Mouse (Mus musculus): ENCODE measurements around the gene Timmdc1.

Gene Timmdc1

GRCm38 (mm10) chr16:38522129-38523084 lies at the start of gene Timmdc1:
Gene Timmdc1, minus strand, starts transcription at chr16:38522663.
- peak; percentile 88 for DNase-seq (ENCODE audit: low read depth, low spot score)

DNA sequence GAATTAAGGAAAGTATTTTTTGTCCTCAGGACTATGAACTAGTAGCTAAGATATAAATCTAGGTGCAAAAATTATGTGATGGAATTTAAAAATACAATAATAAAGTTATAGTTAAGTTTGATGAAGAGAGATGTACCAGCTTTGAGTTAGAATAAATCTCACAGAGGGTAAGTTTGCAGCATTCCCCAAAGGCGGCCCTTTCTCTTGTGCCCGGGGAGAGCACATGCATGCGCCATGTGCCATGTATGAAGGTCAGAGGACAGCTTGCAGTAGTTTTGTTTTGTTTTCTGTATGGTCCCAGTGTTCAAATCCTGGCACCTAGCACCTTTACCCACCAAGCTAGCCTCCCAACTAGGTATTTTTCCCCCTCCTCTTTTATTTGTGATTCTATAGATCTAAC lies 49.0 kb upstream of the Timmdc1 start:
- no peak for DNase-seq (ENCODE audit: low read depth, low spot score)

- DNase-seq (ENCODE audit: low read depth, low spot score): no peak
Observed at GRCm38 (mm10) chr16:38568192-38568591, 45.7 kb upstream of the Timmdc1 start.

DNA sequence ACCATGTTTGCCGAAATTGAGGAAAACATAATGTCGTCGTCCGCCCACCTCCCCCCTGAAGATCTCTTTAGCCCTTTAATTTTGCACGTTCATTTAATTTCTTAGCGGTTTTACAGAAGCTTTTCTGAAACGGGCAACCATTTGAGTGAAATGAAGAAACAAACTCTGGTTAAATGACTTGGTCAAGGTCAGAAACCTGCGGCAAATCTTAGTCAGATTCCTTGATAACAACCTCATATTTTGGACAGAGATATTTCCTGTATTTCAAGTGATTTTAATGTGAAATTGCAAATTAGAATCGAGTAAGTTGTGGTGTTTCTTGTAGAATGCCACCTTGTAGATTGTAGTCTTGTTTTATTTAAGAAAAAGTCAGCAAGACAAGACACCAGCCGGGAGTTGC lies 41.1 kb upstream of the Timmdc1 start:
- no peak for DNase-seq (ENCODE audit: low read depth, low spot score)

DNA sequence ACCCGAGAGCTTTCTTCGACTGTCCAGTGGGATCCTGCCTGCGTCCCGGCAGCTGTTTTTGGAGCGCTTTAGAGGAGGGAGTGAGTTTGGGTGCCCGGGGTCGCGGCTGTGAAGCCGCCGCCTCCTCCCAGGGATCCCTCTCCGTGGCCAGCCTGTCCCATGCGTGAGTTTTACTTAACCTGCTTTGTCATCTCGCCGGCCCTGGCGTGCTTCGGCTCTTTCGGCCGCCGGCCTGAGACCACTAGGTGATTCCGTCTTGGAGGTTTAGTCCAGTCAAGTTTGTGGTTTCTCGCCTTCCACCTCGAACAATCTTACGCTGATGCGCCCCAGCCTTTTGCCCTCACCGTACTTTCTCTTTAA lies 40.5 kb upstream of the Timmdc1 start:
- DNase-seq (ENCODE audit: low read depth, low spot score): no peak

GRCm38 (mm10) chr16:38562131-38562967 lies 39.9 kb upstream of the Timmdc1 start:
- DNase-seq (ENCODE audit: low read depth, low spot score): peak; percentile 90

DNA sequence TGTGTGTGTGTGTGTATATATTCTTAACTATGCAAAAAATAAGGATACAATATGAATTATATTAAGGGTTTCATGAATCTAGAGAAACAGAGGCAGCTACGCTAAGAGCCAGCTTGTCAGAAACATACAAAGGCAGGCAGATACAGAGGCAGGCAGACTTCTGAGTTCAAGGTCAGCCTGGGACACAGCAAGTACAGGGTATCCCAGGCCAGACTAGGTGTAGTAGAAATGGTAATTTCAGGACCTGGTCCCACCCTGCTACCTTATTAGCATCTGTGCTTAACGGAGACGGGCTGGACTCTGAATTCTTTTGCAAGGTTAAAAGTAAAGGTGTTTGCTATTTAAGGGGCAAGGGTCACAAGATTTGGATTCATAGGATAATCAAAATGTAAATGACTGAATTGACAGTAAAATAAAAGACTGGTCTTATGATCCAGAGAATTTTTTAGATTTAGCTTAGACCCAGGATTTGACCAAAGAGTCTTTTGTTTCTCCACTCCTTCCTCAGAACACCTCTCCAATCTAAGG lies 35.8 kb upstream of the Timmdc1 start, which contains the start of gene Tmem39a:
Tmem39a (plus strand) TSS at position 478 of the 528 bp plus-strand sequence.
- peak; percentile 46 for DNase-seq (ENCODE audit: low read depth, low spot score)

GRCm38 (mm10) chr16:38555988-38556387 lies 33.5 kb upstream of the Timmdc1 start:
- no peak for DNase-seq (ENCODE audit: low read depth, low spot score)

DNA sequence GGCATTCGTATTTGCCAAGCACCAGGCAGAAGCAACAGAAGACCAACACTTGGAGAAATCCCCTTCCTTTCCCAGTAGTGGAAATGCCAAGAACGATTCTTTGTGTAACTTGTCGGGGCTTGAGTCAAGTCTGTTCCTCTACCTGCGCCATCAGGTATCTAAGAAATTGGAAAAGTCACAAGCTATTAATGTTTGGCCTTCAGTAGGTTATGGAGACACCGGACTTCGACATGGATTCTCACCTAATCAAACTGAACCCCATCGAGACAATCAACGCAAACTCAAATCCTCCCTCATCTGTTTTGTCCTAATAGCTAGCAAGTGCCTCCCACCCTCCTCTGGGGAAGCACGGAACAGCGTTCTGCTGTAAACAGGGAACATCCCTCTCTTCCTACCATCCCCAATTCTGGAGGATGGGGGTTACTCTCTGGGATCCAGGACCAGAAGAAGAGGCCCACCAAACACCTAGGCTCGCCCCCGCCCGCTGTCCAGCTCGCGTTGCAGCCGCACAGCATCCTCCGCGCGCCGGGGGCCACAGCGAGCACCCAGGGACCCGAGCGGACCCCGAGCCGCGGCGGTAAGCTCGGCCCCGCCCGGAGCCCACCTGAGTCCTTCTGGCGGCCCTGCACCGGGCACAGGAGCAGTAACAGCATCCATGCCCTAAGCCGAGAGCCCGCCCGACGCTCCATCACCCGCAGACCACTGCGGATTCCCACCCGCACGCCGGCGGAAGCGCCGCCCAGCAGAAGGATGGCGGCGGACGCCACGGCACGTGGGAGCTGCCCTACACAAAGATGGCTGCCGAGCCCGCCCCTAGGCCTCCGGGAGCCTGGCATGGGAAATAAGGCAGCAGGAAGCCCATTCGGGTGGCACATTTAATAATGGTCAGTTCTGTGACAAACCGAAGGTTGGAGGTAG lies 27.3 kb upstream of the Timmdc1 start, which contains the start of gene Poglut1:
Poglut1 (minus strand) TSS at position 780 of the 918 bp plus-strand sequence.
- DNase-seq (ENCODE audit: low read depth, low spot score): no peak

DNA sequence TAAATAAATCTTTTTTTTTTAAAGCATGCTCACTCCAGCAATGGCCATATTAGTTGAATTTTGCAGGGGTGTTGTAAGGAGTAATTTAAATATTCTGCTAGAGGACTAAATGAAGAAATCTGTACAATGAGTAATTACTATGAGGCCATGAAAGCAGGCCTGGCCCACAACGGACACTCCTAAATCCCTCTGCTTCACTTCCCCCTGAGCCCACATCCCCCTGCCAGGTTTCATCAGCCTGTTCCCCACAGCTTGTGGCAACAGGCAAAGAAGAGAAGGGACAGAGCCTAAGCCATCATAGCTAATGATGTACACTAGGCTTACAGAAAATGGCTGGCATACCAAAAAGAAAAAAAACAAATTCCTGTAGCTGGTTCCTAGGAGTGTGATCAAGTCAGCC lies 25.5 kb upstream of the Timmdc1 start:
- DNase-seq (ENCODE audit: low read depth, low spot score): no peak

- no peak for DNase-seq (ENCODE audit: low read depth, low spot score)
Observed at GRCm38 (mm10) chr16:38538716-38539380, 16.4 kb upstream of the Timmdc1 start.

GRCm38 (mm10) chr16:38536544-38537146 lies 14.2 kb upstream of the Timmdc1 start:
- peak; percentile 63 for DNase-seq (ENCODE audit: low read depth, low spot score)

DNA sequence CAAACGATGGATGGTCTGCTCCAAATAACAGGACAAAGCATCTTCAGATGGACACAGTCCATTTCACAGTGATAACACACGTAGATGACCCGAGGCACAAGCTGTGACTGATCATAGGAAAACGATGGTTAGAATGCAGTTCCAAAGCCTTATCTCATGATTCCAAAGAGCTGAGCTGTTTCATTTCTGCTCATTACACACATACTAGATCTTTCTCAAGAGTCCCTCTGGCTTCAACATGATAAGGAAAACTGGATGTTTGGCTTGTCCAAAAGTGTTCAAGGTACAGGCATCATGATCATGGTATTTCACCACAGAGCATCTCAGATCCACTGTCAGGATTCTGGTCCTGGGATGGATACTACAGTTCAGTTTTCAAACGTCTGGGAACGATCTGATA lies 3.8 kb upstream of the Timmdc1 start:
- no peak for DNase-seq (ENCODE audit: low read depth, low spot score)

DNA sequence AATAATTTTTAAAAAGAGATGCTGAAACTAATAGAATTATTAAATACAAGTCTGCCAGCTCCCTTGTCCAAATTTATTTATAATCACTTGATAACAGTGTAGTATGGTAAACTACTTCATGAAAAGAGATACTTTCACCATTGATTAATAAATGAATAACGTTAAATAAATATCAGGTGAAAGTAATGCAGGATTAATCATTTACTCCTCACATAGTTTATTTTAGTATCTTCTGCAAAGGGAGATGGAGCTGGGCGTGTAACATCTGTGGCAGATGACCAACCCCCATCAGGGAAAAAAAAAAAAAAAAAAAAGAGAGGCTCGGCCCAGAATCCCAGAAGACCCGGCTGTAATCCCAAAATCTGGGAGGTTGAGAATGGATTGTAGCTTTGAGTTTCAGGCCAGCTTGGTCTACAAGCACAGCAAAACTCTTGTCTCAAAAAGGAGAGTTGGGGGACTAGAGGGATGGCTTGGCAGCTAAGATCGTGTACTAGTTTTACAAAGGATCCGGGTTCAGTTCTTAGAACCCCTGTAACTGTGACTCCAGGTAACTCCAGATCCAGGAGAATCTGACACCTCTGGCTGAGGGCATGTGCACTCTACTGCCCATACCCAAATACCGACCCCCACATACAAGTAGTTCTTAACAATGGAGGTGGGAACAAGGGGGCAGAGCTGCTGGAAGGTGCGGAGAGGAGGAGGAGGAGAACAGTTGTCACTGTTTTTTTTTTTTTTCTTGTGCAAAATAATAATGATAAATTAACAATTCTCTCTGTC lies 1.1 kb downstream of the Timmdc1 start:
- no peak for DNase-seq (ENCODE audit: low read depth, low spot score)

DNA sequence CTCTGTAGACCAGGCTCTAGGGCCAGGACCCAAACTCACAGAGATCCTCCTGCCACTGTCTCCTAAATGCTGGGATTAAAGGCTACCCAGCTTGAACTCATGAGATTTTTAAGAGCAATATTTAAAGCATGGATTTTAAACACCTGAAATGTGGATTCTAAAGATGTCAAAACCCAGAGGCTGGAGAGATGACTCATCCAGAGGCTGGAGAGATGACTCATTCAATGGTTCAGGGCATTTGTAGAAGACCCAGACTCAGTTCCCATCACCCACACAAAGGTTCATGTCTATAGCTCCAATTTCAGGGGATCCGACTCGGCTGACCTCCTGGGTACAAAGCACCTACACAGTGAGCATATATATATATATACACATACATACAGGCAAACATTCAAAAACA lies 3.3 kb downstream of the Timmdc1 start:
- DNase-seq (ENCODE audit: low read depth, low spot score): no peak

DNA sequence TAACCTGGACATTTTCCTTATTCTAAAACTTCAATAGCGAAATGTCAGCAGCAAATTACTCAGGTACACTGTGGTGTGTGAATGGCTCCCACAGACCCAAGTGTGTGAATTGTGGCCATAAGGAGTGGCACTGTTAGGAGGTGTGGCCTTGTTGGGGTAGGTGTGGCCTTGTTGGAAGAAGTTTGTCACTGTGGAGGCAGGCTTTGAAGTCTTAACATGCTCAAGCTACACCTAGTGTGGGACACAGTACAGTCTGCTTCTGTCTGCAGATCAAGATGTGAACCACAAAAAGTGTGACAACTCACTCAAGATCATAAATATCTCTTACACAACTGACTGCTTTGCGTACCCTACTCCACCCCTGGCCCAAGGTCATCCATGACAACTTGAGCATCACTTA lies 11.6 kb downstream of the Timmdc1 start:
- no peak for DNase-seq (ENCODE audit: low read depth, low spot score)

DNA sequence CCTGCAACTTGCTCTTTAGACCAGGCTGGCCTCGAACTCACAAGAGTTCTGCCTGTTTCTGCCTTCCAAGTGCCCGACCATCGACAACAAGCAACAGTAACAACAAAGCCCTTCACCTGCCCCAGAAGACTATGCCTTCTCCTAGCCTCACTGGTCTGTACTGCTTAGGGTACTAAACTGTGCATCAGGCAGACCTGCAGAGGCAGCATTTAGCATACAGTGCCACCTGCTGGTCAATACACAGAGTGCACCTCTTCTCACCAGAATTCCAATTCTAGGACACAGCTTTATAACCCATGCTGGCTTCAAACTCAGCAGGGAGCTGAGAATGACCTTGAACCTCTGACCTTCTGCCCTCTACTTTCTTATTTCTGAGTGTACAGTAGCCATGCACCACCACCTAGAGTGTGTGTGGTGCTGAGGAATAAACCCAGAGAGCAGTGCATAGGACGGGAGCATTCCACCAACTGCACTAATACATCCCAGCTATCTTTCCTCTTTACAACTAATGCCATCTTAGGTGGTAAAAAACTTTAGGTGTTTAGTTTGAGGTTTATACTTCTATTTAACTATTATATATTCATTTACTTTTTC lies 16.3 kb downstream of the Timmdc1 start:
- peak; percentile 43 for DNase-seq (ENCODE audit: low read depth, low spot score)

DNA sequence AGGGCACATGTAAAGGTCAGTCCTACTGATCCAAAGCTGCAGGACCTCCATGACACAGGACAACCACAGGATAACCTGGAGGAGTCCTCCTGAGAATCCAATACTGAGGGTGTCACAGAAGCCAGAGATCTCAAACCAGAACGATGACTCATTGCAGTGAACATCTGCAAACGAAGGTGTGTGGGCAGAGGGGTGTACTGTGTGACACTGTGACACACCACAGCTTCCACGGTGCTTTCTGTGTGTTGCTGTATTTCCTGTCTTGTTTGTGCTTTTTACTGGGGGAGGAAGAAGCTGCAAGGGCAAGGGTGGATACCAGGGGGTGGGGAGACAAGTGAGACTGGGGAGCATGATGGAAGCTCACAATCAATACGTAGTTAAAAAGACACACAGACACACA lies 18.9 kb downstream of the Timmdc1 start:
- no peak for DNase-seq (ENCODE audit: low read depth, low spot score)

GRCm38 (mm10) chr16:38502469-38502868 lies 20.0 kb downstream of the Timmdc1 start:
- DNase-seq (ENCODE audit: low read depth, low spot score): no peak
